Comparison of ENCODE assay signal across 8 mouse cellular contexts in genomic region chr2:156324116-156324588, GRCm38 (mm10).
DNase-seq lines count a peak whose midpoint lies in the region.

No protein-coding gene starts in this region.

- peak; percentile 59 for DNase-seq in ovary, adult 18-20 months (ENCODE audit: low spot score)
- DNase-seq in ovary, postnatal 10 days (ENCODE audit: low spot score): no peak
- peak; percentile 20 to 31 for DNase-seq in frontal cortex, postnatal 14 days (ENCODE audit: low spot score in 2 of 2)
- peak; percentile 32 for DNase-seq in kidney, postnatal 14 days
- DNase-seq in lung, postnatal 14 days: peak; percentile 33
- peak; percentile 60 for DNase-seq in testis, postnatal 14 days (ENCODE audit: low spot score)
- DNase-seq in thymus, postnatal 14 days: no peak
- no peak for DNase-seq in cerebellum, adult 8-10 months

Comparison
In these comparisons a context has a peak if more than half of its experiments do, and no peak if none do; other contexts are left out.
1. DNase-seq: peak in ovary, adult 18-20 months (single experiment), frontal cortex, postnatal 14 days (2 of 2), kidney, postnatal 14 days (single experiment), lung, postnatal 14 days (single experiment) and testis, postnatal 14 days (single experiment); none in ovary, postnatal 10 days (single experiment), thymus, postnatal 14 days (single experiment) and cerebellum, adult 8-10 months (single experiment).